In the genomic region with DNA sequence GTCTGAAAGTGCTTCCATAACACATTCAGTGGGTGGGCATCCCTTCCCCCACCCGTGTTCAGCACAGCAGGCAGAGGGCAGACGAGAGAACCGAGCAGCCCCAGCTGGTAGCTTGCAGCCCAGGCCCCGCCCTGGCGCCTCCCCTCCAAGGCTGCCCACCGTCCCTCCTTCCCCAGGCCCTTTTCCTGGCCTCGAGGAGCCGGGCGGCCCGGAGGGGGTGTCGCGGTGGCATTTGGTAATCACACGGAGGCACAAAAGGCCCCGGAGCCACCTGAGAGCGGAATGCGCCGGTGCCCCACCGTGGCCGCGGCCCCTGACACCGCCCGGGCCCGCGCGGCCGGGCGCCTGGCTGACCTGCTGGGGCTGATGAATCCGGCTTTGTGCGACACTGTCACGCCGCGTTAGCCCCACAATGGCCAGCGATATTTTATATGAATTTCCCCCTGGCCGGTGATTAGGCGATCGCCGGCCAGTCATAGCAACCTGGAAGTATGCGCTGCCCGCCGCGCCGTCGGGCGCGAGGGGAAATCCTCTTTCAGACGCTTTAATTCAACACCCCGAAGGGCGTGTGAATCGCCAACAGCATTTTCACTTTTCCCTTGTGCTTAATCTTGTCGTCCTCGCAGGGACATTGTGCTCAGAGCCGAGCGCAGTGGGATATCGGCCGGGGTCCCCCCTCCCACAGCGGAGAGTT, we compare ENCODE assay signal across 8 mouse cellular contexts. TPM values are rescaled to one million over a fixed set of nuclear protein-coding genes. Genes with fewer than 3 reads are reported as not detected.
DNase-seq lines count a peak whose midpoint lies in the region; ATAC-seq and TF ChIP-seq lines count a peak whose summit lies in the region.

No protein-coding gene starts in this region.

- no peak for TF ChIP-seq POLR2A in bone marrow macrophage, adult 2 months (IDR thresholded peaks at IDR 0.05; ENCODE audit: borderline replicate concordance, low read depth, low read length)
- no peak for TF ChIP-seq POLR2A in lung, adult 2 months (IDR thresholded peaks at IDR 0.05; ENCODE audit: borderline replicate concordance, extremely low read depth, low read depth, low read length)

- peak overlapping the region; percentile 22; the same call in 1 of the 2 replicates for H3K4me3 ChIP-seq in bone marrow macrophage, adult 2 months (ENCODE audit: insufficient read depth, low read length)
- peak overlapping the region; percentile 57 for H3K4me3 ChIP-seq in heart, embryonic 12.5 days
- peak overlapping the region; percentile 37 for H3K4me3 ChIP-seq in lung, adult 2 months (replicated peaks; ENCODE audit: extremely low read depth, low read depth, low read length)

- no peaks in the 10 kb centered on the region for H3K36me3 ChIP-seq in heart, embryonic 12.5 days

- ATAC-seq in heart, embryonic 12.5 days (ENCODE audit: insufficient number of reproducible peaks, low FRiP score): peak; percentile 70; the same call in 1 of the 2 replicates

- H3K27ac ChIP-seq in bone marrow macrophage, adult 2 months (ENCODE audit: insufficient read depth, low read depth, low read length): no peak overlapping the region
- H3K27ac ChIP-seq in heart, embryonic 12.5 days (ENCODE audit: poor library complexity, severe bottlenecking): no peak overlapping the region

- H3K4me1 ChIP-seq in bone marrow macrophage, adult 2 months (ENCODE audit: control insufficient read depth, insufficient read depth, low read length): no peaks in the 10 kb centered on the region
- no peaks in the 10 kb centered on the region for H3K4me1 ChIP-seq in heart, embryonic 12.5 days (replicated peaks)
- peaks cover 8% of the 10 kb centered on the region for H3K4me1 ChIP-seq in lung, adult 2 months (ENCODE audit: control insufficient read depth, insufficient read depth, low read length)

- DNase-seq in heart, adult 18-20 months: peak; percentile 5 to 20
- DNase-seq in heart, adult 8-10 months (ENCODE audit: low spot score): no peak
- DNase-seq in kidney, postnatal 10 days: peak; percentile 71
- peak; percentile 62 for DNase-seq in lung, adult 2 months
- peak; percentile 78 for DNase-seq in ovary, adult 18-20 months (ENCODE audit: low spot score)
- DNase-seq in B cell, adult 2 months: no peak

- peak overlapping the region; percentile 68 for H3K9ac ChIP-seq in heart, embryonic 12.5 days

- peaks cover 69% of the 10 kb centered on the region for H3K27me3 ChIP-seq in heart, embryonic 12.5 days (replicated peaks)

- peaks cover 4% of the 10 kb centered on the region; the same call in 1 of the 2 replicates for H3K9me3 ChIP-seq in heart, embryonic 12.5 days (replicated peaks)

- WGBS in heart, embryonic 12.5 days: under 1% methylated on average over 56 of the region's 56 CpGs
- 2% methylated on average over 56 of the region's 56 CpGs for WGBS in lung, adult 2 months

- TF ChIP-seq CTCF in bone marrow macrophage, adult 2 months (IDR thresholded peaks at IDR 0.05; ENCODE audit: low read depth, low read length): no peak
- TF ChIP-seq CTCF in lung, adult 2 months (IDR thresholded peaks at IDR 0.05; ENCODE audit: insufficient read depth, low read length): no peak

- peak overlapping the region; percentile 94 for H3K4me2 ChIP-seq in heart, embryonic 12.5 days

RNA-seq across cellular contexts. Expression of a gene that starts 26.5 kb away (rescaled TPM):
- total RNA-seq in heart, adult 18-20 months (2021): not detected
- total RNA-seq in heart, adult 8-10 months (2022): not detected
- polyA plus RNA-seq in bone marrow macrophage, adult 2 months (2012; ENCODE audit: insufficient read depth, insufficient read length, missing spikeins): not detected in 2 replicates
- 0.08 TPM in 1 of 2 replicates, not detected in the other for polyA plus RNA-seq in heart, embryonic 12.5 days (2016; fragmentation: Nextera tagmentation; extraction: Ambion mirVana)
- polyA plus RNA-seq in lung, adult 2 months (2012; rRNA removed): 9.4 and 15.4 TPM in 2 replicates

RNA-seq across cellular contexts. Expression of a gene that starts 35.9 kb away (rescaled TPM):
- total RNA-seq in heart, adult 18-20 months (2021): 100 to 1,000 TPM; 261 to 267 TPM
- 100 to 1,000 TPM; 261 to 279 (median 274) TPM for total RNA-seq in heart, adult 8-10 months (2022)
- polyA plus RNA-seq in bone marrow macrophage, adult 2 months (2012; ENCODE audit: insufficient read depth, insufficient read length, missing spikeins): 295 and 301 TPM in 2 replicates
- polyA plus RNA-seq in heart, embryonic 12.5 days (2016; fragmentation: Nextera tagmentation; extraction: Ambion mirVana): 609 and 632 TPM in 2 replicates
- 525 and 566 TPM in 2 replicates for polyA plus RNA-seq in lung, adult 2 months (2012; rRNA removed)

RNA-seq across cellular contexts. Expression of a gene that starts 42.7 kb away (rescaled TPM):
- 1 to 10 TPM; 3.8 to 4.2 TPM for total RNA-seq in heart, adult 18-20 months (2021)
- 1 to 10 TPM; 4.3 to 4.9 (median 4.6) TPM for total RNA-seq in heart, adult 8-10 months (2022)
- polyA plus RNA-seq in bone marrow macrophage, adult 2 months (2012; ENCODE audit: insufficient read depth, insufficient read length, missing spikeins): not detected in 2 replicates
- polyA plus RNA-seq in heart, embryonic 12.5 days (2016; fragmentation: Nextera tagmentation; extraction: Ambion mirVana): 4.5 and 5.0 TPM in 2 replicates
- polyA plus RNA-seq in lung, adult 2 months (2012; rRNA removed): 6.9 and 7.8 TPM in 2 replicates

RNA-seq across cellular contexts. Expression of a gene that starts 55.9 kb away (rescaled TPM):
- 10 to 100 TPM in 1 of 2 experiments, 1 to 10 TPM in 1; 9.9 to 11.8 TPM for total RNA-seq in heart, adult 18-20 months (2021)
- 10 to 100 TPM in 3 of 4 experiments, 1 to 10 TPM in 1; 9.8 to 12.9 (median 10.6) TPM for total RNA-seq in heart, adult 8-10 months (2022)
- polyA plus RNA-seq in bone marrow macrophage, adult 2 months (2012; ENCODE audit: insufficient read depth, insufficient read length, missing spikeins): 18.9 and 20.8 TPM in 2 replicates
- 23.2 and 25.0 TPM in 2 replicates for polyA plus RNA-seq in heart, embryonic 12.5 days (2016; fragmentation: Nextera tagmentation; extraction: Ambion mirVana)
- 23.5 and 29.2 TPM in 2 replicates for polyA plus RNA-seq in lung, adult 2 months (2012; rRNA removed)

Comparison
In these comparisons a context has a peak if more than half of its experiments do, and no peak if none do; other contexts are left out.
1. DNase-seq: peak in heart, adult 18-20 months (2 of 2), kidney, postnatal 10 days (single experiment), lung, adult 2 months (single experiment) and ovary, adult 18-20 months (single experiment); none in heart, adult 8-10 months (single experiment) and B cell, adult 2 months (0 of 2).
2. Peak in every context shown above with its lines, with median percentiles within 50 percentile points of each other: H3K4me3 ChIP-seq.